Mouse (Mus musculus) cortical plate, adult 2 months (tissue): ENCODE data around the gene Arl15. TPM values are rescaled to one million over a fixed set of nuclear protein-coding genes. Genes with fewer than 3 reads are reported as not detected.

Experiments
- H3K27ac ChIP-seq: fragments of 200-500 bp; 2 replicates; pipeline ENCODE4 v1.5.1; 2012; ENCODE audit warnings: low read length, control low read depth, inconsistent platforms; ENCODE audit not compliant: insufficient read depth
- H3K4me1 ChIP-seq: fragments of 200-500 bp; 2 replicates; pipeline ENCODE4 v1.6.1; 2011; ENCODE audit warnings: low read length; ENCODE audit not compliant: control insufficient read depth, insufficient read depth
- H3K4me3 ChIP-seq: fragments of 200-500 bp; 2 replicates; pipeline ENCODE4 v1.5.1; 2011; ENCODE audit warnings: mild to moderate bottlenecking, low read length, control low read depth; ENCODE audit not compliant: insufficient read depth
- CTCF ChIP-seq: fragments of 200-500 bp; IDR thresholded peaks from 2 replicates; pipeline ENCODE4 v1.5.1; 2011; ENCODE audit warnings: mild to moderate bottlenecking, control low read depth, low read length; ENCODE audit not compliant: insufficient read depth; ENCODE audit errors: extremely low read depth
- POLR2A ChIP-seq: fragments of 200-500 bp; IDR thresholded peaks from 2 replicates; pipeline ENCODE4 v1.6.1; 2011; ENCODE audit warnings: mild to moderate bottlenecking, low read length, control low read depth; ENCODE audit not compliant: insufficient read depth; ENCODE audit errors: extremely low read depth
- polyA plus RNA-seq: library from polyadenylated mRNA; depleted of rRNA; stranded (reverse); fragments of >200 nt; gene quantifications from 2 replicates; pipeline ENCODE4 v1.2.3, GENCODE M21; 2012

The Arl15 gene
- polyA plus RNA-seq, 1 experiment, result 14.8 TPM

GRCm38 (mm10) chr13:114094151-114094875 is 300.0 kb downstream of the Arl15 start:
- H3K4me3 ChIP-seq, result no peak overlapping the region
- H3K4me1 ChIP-seq, result no peaks in the 10 kb centered on the region
- TF ChIP-seq POLR2A (no peak), CTCF (no peak)
- H3K27ac ChIP-seq, result no peak overlapping the region

- no peak for TF ChIP-seq CTCF
- TF ChIP-seq POLR2A, result no peak
- Histone ChIP-seq H3K27ac (no peak overlapping the region), H3K4me3 (no peak overlapping the region), H3K4me1 (no peaks in the 10 kb centered on the region)
These were observed 301.1 kb downstream of the Arl15 start for GRCm38 (mm10) chr13:114095440-114095839.

- H3K4me1 ChIP-seq, result no peaks in the 10 kb centered on the region
- TF ChIP-seq CTCF (no peak), POLR2A (no peak)
- H3K4me3 ChIP-seq, result no peak overlapping the region
- no peak overlapping the region for H3K27ac ChIP-seq
These were observed 302.1 kb downstream of the Arl15 start for GRCm38 (mm10) chr13:114096386-114096785.

- no peak overlapping the region for H3K4me3 ChIP-seq
- H3K27ac ChIP-seq, result no peak overlapping the region
- no peaks in the 10 kb centered on the region for H3K4me1 ChIP-seq
- TF ChIP-seq POLR2A, result no peak
- no peak for TF ChIP-seq CTCF
These were observed 306.9 kb downstream of the Arl15 start for GRCm38 (mm10) chr13:114101155-114101554.

GRCm38 (mm10) chr13:114106083-114106482 is 311.8 kb downstream of the Arl15 start:
- Histone ChIP-seq H3K4me1 (0 out of 2 replicates have a peak, but pooled peaks cover 1% of the 10 kb centered on the region), H3K27ac (peak overlapping the region; percentile 39; the same call in 1 of the 2 replicates), H3K4me3 (no peak overlapping the region)
- TF ChIP-seq POLR2A (no peak), CTCF (no peak)

GRCm38 (mm10) chr13:114107499-114107898 is 313.2 kb downstream of the Arl15 start:
- Histone ChIP-seq H3K4me1 (0 out of 2 replicates have a peak, but pooled peaks cover 1% of the 10 kb centered on the region), H3K4me3 (no peak overlapping the region), H3K27ac (no peak overlapping the region)
- TF ChIP-seq CTCF (no peak), POLR2A (no peak)

GRCm38 (mm10) chr13:114109441-114109840 is 315.1 kb downstream of the Arl15 start:
- H3K27ac ChIP-seq, result no peak overlapping the region
- H3K4me1 ChIP-seq, result 0 out of 2 replicates have a peak, but pooled peaks cover 1% of the 10 kb centered on the region
- no peak overlapping the region for H3K4me3 ChIP-seq
- TF ChIP-seq CTCF (no peak), POLR2A (no peak)

- no peak overlapping the region for H3K27ac ChIP-seq
- no peak overlapping the region for H3K4me3 ChIP-seq
- TF ChIP-seq CTCF (no peak), POLR2A (no peak)
- 0 out of 2 replicates have a peak, but pooled peaks cover 1% of the 10 kb centered on the region for H3K4me1 ChIP-seq
These were observed 315.5 kb downstream of the Arl15 start for GRCm38 (mm10) chr13:114109845-114110244.

GRCm38 (mm10) chr13:114113516-114113915 is 319.2 kb downstream of the Arl15 start:
- Histone ChIP-seq H3K27ac (no peak overlapping the region), H3K4me3 (no peak overlapping the region), H3K4me1 (0 out of 2 replicates have a peak, but pooled peaks cover 1% of the 10 kb centered on the region)
- no peak for TF ChIP-seq CTCF
- TF ChIP-seq POLR2A, result no peak

GRCm38 (mm10) chr13:114114586-114114985 is 320.3 kb downstream of the Arl15 start:
- no peak overlapping the region for H3K27ac ChIP-seq
- no peak overlapping the region for H3K4me3 ChIP-seq
- H3K4me1 ChIP-seq, result peaks cover 1% of the 10 kb centered on the region; the same call in 1 of the 2 replicates
- no peak for TF ChIP-seq CTCF
- TF ChIP-seq POLR2A, result no peak
